Mouse (Mus musculus) C2C12 (cell line): ENCODE results near the gene Ddah2. TPM values are rescaled to one million over a fixed set of nuclear protein-coding genes. Genes with fewer than 3 reads are reported as not detected.

Source experiments
- H3K27me3 ChIP-seq: one replicate; pipeline ENCODE4 v1.6.1; 2011; ENCODE audit not compliant: control insufficient read depth, insufficient read depth, insufficient read length
- H3K36me3 ChIP-seq: one replicate; pipeline ENCODE4 v1.6.1; 2011; ENCODE audit not compliant: control insufficient read depth, insufficient read depth
- H3K4me3 ChIP-seq: one replicate; pipeline ENCODE4 v1.5.1; 2011; ENCODE audit warnings: mild to moderate bottlenecking, control low read depth; ENCODE audit not compliant: poor library complexity, insufficient read depth, severe bottlenecking
- H3K79me2 ChIP-seq: one replicate; pipeline ENCODE4 v1.6.1; 2011; ENCODE audit not compliant: control insufficient read depth, insufficient read depth
- H3K79me3 ChIP-seq: one replicate; pipeline ENCODE4 v1.6.1; 2011; ENCODE audit warnings: low read depth, control low read depth
- H3ac ChIP-seq: one replicate; pipeline ENCODE3; 2011; ENCODE audit warnings: low read depth; ENCODE audit not compliant: control insufficient read depth, insufficient read length
- CEBPB ChIP-seq: IDR thresholded peaks from one replicate; pipeline ENCODE4 v1.6.1; 2011; ENCODE audit warnings: low read depth, mild to moderate bottlenecking, control low read depth, moderate library complexity
- CTCF ChIP-seq: IDR thresholded peaks from one replicate; pipeline ENCODE4 v1.5.1; 2011; ENCODE audit not compliant: control insufficient read depth, insufficient read depth, insufficient read length
- FOSL1 ChIP-seq: IDR thresholded peaks from one replicate; pipeline ENCODE4 v1.8.0; 2011; ENCODE audit warnings: mild to moderate bottlenecking, low read length; ENCODE audit not compliant: poor library complexity, insufficient read depth, severe bottlenecking
- MAX ChIP-seq: IDR thresholded peaks from one replicate; pipeline ENCODE4 v1.6.1; 2011; ENCODE audit warnings: mild to moderate bottlenecking, control low read depth
- MYOD1 ChIP-seq: IDR thresholded peaks from one replicate; pipeline ENCODE4 v1.6.1; 2011; ENCODE audit warnings: low read depth; ENCODE audit not compliant: control insufficient read depth, insufficient read length
- MYOG ChIP-seq: IDR thresholded peaks from one replicate; pipeline ENCODE4 v1.6.1; 2011; ENCODE audit not compliant: control insufficient read depth, insufficient read length; ENCODE audit errors: extremely low read depth
- USF1 ChIP-seq: IDR thresholded peaks from one replicate; pipeline ENCODE4 v1.6.1; 2011; ENCODE audit warnings: low read depth, mild to moderate bottlenecking, control low read depth, moderate library complexity
- polyA plus RNA-seq: library from polyadenylated mRNA; unstranded; fragments of >200 nt; fragmentation: generic; extraction: Trizol; gene quantifications from one replicate; pipeline ENCODE4 v1.2.1, GENCODE M21; 2012; ENCODE audit warnings: missing spikeins

Ddah2 gene
- polyA plus RNA-seq, 1 experiment = 129 TPM

DNA sequence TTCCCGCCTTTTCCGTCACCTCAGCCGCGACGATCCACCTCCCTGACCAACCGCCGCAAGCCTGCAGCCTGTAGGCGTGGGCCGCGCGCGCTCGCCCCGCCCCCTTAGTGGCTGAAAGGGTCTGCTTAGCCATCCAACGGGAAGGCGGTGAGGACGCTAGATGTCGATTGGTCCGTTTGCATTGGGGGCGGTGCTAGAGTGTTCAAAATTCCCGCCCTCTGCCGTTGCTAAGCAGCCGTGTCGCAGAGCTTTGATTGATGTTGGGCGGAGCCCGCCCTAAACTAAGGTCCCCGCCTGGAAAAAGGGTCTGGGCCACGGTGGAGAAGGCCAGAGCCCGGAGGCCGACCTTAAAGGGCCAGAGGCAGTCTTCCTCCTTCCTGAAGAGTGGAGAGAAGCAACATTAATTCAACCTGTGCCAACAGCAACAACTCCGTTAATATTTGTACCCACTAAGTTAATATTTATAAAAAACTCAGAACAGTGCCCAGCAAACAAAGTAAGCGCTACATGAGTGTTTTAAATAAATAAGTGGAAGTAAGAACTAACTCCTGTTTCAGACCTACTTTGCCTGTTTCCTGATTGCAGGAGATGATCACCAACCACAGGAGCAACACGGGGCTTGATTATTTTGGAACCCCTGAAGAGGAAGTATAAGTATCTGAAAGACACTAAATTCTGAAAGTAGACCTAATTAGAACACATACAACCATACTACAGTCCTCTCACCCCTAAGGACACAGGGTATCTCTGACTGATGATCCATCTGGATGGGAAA is 12.0 kb upstream of the Ddah2 start, which contains the start of gene Msh5:
Msh5 (minus strand) TSS at position 65 of the 775 bp plus-strand sequence.
- no peak for TF ChIP-seq CTCF
- TF ChIP-seq USF1 = no peak
- no peak for TF ChIP-seq FOSL1
- no peak for TF ChIP-seq CEBPB
- no peak for TF ChIP-seq MYOG
- TF ChIP-seq MAX = no peak
- no peak for TF ChIP-seq MYOD1
- peaks cover 11% of the 10 kb centered on the region for H3K79me3 ChIP-seq
- H3ac ChIP-seq = peak within 1 kb of the TSS; percentile 75
- H3K36me3 ChIP-seq = no peaks in the 10 kb centered on the region
- H3K79me2 ChIP-seq = peaks cover 31% of the 10 kb centered on the region
- H3K4me3 ChIP-seq = peak within 1 kb of the TSS; percentile 34
- no peaks in the 10 kb centered on the region for H3K27me3 ChIP-seq

- Histone ChIP-seq H3K4me3 (no peak overlapping the region), H3K79me3 (peaks cover 20% of the 10 kb centered on the region), H3ac (no peak overlapping the region), H3K27me3 (no peaks in the 10 kb centered on the region), H3K79me2 (peaks cover 39% of the 10 kb centered on the region), H3K36me3 (peaks cover 7% of the 10 kb centered on the region)
- TF ChIP-seq CEBPB = peak; percentile 14
- no peak for TF ChIP-seq MAX
- TF ChIP-seq CTCF = no peak
- no peak for TF ChIP-seq MYOD1
- TF ChIP-seq USF1 = no peak
Observed at GRCm38 (mm10) chr17:35047688-35048087, 11.1 kb upstream of the Ddah2 start.

- no peaks in the 10 kb centered on the region for H3K27me3 ChIP-seq
Observed at GRCm38 (mm10) chr17:35048149-35048931, 10.5 kb upstream of the Ddah2 start.

DNA sequence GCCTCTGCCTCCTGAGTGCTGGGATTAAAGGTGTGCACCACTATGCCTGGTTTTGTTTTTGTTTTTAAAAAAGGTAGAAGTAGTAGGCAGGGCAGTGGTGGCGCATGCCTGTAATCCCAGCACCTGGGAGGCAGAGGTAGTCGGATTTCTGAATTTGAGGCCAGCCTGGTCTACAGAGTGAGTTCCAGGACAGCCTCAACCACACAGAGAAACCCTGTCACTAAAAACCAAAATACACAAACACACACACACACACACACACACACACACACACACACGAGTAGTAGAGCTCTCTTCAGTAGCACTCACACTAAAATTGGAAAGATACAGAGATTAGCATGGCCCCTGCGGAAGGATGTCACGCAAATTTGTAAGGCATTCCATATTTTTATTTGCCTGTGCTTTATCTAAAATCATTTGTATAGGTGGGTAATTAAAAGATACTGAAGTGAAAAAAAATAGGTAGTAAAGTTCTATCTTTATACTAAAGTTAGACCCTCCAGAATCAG is 9.8 kb upstream of the Ddah2 start:
- Histone ChIP-seq H3K27me3 (no peaks in the 10 kb centered on the region), H3K4me3 (no peak overlapping the region), H3K79me2 (peaks cover 52% of the 10 kb centered on the region), H3ac (no peak overlapping the region), H3K79me3 (peaks cover 30% of the 10 kb centered on the region), H3K36me3 (peaks cover 20% of the 10 kb centered on the region)
- TF ChIP-seq MAX (no peak), CTCF (no peak), USF1 (no peak), FOSL1 (no peak), CEBPB (no peak), MYOG (no peak), MYOD1 (no peak)

More at GRCm38 (mm10) chr17:35048149-35048931, 10.5 kb upstream of the Ddah2 start:
- no peak overlapping the region for H3K4me3 ChIP-seq
- TF ChIP-seq MAX = no peak
- no peak for TF ChIP-seq CTCF
- TF ChIP-seq USF1 = no peak
- TF ChIP-seq MYOD1 = no peak
- no peak for TF ChIP-seq CEBPB
- no peak for TF ChIP-seq MYOG
- TF ChIP-seq FOSL1 = no peak
- peak overlapping the region; percentile 9 for H3ac ChIP-seq
- H3K79me2 ChIP-seq = peaks cover 46% of the 10 kb centered on the region
- H3K36me3 ChIP-seq = peaks cover 14% of the 10 kb centered on the region
- peaks cover 25% of the 10 kb centered on the region for H3K79me3 ChIP-seq

- H3K79me2 ChIP-seq = peaks cover 58% of the 10 kb centered on the region
- peak within 1 kb of the TSS; percentile 82 for H3K4me3 ChIP-seq
- peaks cover 26% of the 10 kb centered on the region for H3K36me3 ChIP-seq
- H3ac ChIP-seq = peak within 1 kb of the TSS; percentile 85
- H3K79me3 ChIP-seq = peaks cover 34% of the 10 kb centered on the region
- H3K27me3 ChIP-seq = no peaks in the 10 kb centered on the region
- TF ChIP-seq MYOD1 (no peak), MAX (no peak), FOSL1 (no peak), CTCF (no peak)
Observed at GRCm38 (mm10) chr17:35049561-35050016, 9.2 kb upstream of the Ddah2 start, which contains the start of gene Clic1. Clic1 (plus strand) TSS chr17:35049966.
